Mouse (Mus musculus): Measurements from ENCODE around the gene Tuba3b.

GRCm38 (mm10) chr6:145669596-145670071 lies 54.1 kb downstream of the Tuba3b start:
- TF ChIP-seq CTCF (conservative IDR thresholded peaks at IDR 0.05; ENCODE audit: insufficient read depth, insufficient read length, low read depth, low read length) (no peak), POLR2A (IDR thresholded peaks at IDR 0.05; ENCODE audit: low read depth, low read length) (no peak)

All from kidney, adult 2 months (tissue).